Mouse (Mus musculus) megakaryocyte, adult 5-6 weeks (primary cell): ENCODE measurements around the gene Wwp2. TPM values are rescaled to one million over a fixed set of nuclear protein-coding genes. Genes with fewer than 3 reads are reported as not detected.

Source experiments
- ATAC-seq: 2 replicates; pipeline ENCODE4 v1.8.0; 2016; ENCODE audit warnings: mild to moderate bottlenecking, inconsistent platforms; ENCODE audit not compliant: poor library complexity, severe bottlenecking
- total RNA-seq, 2 experiments: library from RNA; stranded (forward) in 1 of 2; stranded (reverse) in 1 of 2; fragments of 153-499, 151-499 nt in 1 of 2; fragments of 221-1000, 200-1000 nt in 1 of 2; gene quantifications; 2 replicates each; pipeline versions ENCODE4 v1.2.3 to v1.2.4; 2015 to 2017

The Wwp2 gene
- total RNA-seq, 2 experiments from 2014 or later, result 37.4 to 74.5 TPM

GRCm38 (mm10) chr8:107546817-107547216 lies 110.7 kb downstream of the Wwp2 start:
- no peak for ATAC-seq

- ATAC-seq, result peak; percentile 99
Measured at GRCm38 (mm10) chr8:107552234-107552633, 116.1 kb downstream of the Wwp2 start.

GRCm38 (mm10) chr8:107555231-107555630 lies 119.1 kb downstream of the Wwp2 start:
- no peak for ATAC-seq

GRCm38 (mm10) chr8:107556511-107556936 lies 120.4 kb downstream of the Wwp2 start:
- no peak for ATAC-seq

- ATAC-seq, result peak; percentile 93
Measured at GRCm38 (mm10) chr8:107560820-107561536, 124.8 kb downstream of the Wwp2 start.

- ATAC-seq, result no peak
Measured at GRCm38 (mm10) chr8:107562164-107562563, 126.0 kb downstream of the Wwp2 start.

- ATAC-seq, result no peak
Measured at GRCm38 (mm10) chr8:107571046-107571445, 134.9 kb downstream of the Wwp2 start.

GRCm38 (mm10) chr8:107571486-107572135 lies 135.4 kb downstream of the Wwp2 start:
- ATAC-seq, result 0 out of 2 replicates have a peak, but pooled peaks have one; percentile 21

- ATAC-seq, result peak; percentile 83
Measured at GRCm38 (mm10) chr8:107572497-107572896, 136.3 kb downstream of the Wwp2 start.

- peak; percentile 68 for ATAC-seq
Measured at GRCm38 (mm10) chr8:107574771-107575170, 138.6 kb downstream of the Wwp2 start.

- peak; percentile 72 for ATAC-seq
Measured at GRCm38 (mm10) chr8:107576702-107577101, 140.5 kb downstream of the Wwp2 start.

- peak; percentile 26; the same call in 1 of the 2 replicates for ATAC-seq
Measured at GRCm38 (mm10) chr8:107577640-107578039, 141.5 kb downstream of the Wwp2 start.

GRCm38 (mm10) chr8:107578132-107578531 lies 142.0 kb downstream of the Wwp2 start:
- no peak for ATAC-seq

- ATAC-seq, result no peak
Measured at GRCm38 (mm10) chr8:107578541-107578940, 142.4 kb downstream of the Wwp2 start.

- no peak for ATAC-seq
Measured at GRCm38 (mm10) chr8:107580879-107581278, 144.7 kb downstream of the Wwp2 start.

GRCm38 (mm10) chr8:107581536-107581935 lies 145.4 kb downstream of the Wwp2 start:
- no peak for ATAC-seq

- no peak for ATAC-seq
Measured at GRCm38 (mm10) chr8:107582136-107582535, 146.0 kb downstream of the Wwp2 start.

GRCm38 (mm10) chr8:107587429-107587994 lies 151.3 kb downstream of the Wwp2 start:
- ATAC-seq, result peak; percentile 11; the same call in 1 of the 2 replicates

GRCm38 (mm10) chr8:107587995-107588780 lies 152.0 kb downstream of the Wwp2 start, which contains the start of gene Psmd7:
Gene Psmd7, minus strand, starts transcription at chr8:107588464.
- peak; percentile 100 for ATAC-seq

- no peak for ATAC-seq
Measured at GRCm38 (mm10) chr8:107593967-107594729, 158.0 kb downstream of the Wwp2 start.
